Mouse (Mus musculus): Measurements from ENCODE around the gene Gm3952.

Gm3952 gene

GRCm38 (mm10) chr8:128798594-128798993 lies at the start of gene Gm3952:
Gm3952 (minus strand) TSS chr8:128798694.
- DNase-seq (ENCODE audit: low read depth, low spot score) = no peak

- DNase-seq (ENCODE audit: low read depth, low spot score) = no peak
These were observed 45.3 kb upstream of the Gm3952 start for GRCm38 (mm10) chr8:128843749-128844148.

DNA sequence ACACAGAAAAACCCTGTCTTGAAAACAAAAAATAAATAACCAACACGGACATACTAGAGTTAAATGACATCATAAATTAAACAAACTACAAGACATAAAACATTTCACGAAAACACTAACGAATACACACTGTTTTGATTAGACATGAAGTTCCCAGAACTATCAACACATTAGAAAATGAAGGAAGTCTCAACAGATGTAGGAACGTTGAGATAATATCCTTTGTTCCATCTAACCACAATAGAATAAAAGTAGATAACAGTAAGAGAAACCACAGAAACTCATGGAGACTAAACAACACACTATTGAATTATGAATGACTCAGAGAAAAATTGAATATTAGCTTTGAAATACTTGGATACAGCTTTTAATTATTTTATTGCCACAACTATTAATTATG lies 14.0 kb upstream of the Gm3952 start:
- DNase-seq (ENCODE audit: low read depth, low spot score) = no peak

- no peak for DNase-seq (ENCODE audit: low read depth, low spot score)
These were observed 62.8 kb downstream of the Gm3952 start for GRCm38 (mm10) chr8:128735692-128736091.

DNA sequence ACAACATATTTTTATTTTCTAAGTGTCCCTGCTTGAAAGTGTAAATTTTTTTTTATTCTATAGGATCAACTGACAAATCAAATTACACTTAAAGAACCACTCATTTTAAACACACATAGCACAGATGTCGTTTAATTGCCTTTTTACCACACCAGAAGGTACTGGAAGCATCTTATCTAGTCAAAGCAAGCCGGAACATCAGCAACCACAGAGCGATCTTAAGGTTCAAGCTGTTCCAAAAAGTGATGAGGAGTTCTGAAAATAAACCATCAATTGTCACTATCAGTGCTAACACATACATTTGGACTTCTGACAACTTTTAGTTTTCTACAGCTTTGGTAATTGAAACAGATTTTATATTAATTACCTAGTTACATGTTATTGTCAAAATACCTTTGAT lies 64.4 kb downstream of the Gm3952 start:
- DNase-seq (ENCODE audit: low read depth, low spot score) = no peak

- no peak for DNase-seq (ENCODE audit: low read depth, low spot score)
These were observed 66.2 kb downstream of the Gm3952 start for GRCm38 (mm10) chr8:128732254-128732653.

- no peak for DNase-seq (ENCODE audit: low read depth, low spot score)
These were observed 71.3 kb downstream of the Gm3952 start for GRCm38 (mm10) chr8:128727213-128727612.

DNA sequence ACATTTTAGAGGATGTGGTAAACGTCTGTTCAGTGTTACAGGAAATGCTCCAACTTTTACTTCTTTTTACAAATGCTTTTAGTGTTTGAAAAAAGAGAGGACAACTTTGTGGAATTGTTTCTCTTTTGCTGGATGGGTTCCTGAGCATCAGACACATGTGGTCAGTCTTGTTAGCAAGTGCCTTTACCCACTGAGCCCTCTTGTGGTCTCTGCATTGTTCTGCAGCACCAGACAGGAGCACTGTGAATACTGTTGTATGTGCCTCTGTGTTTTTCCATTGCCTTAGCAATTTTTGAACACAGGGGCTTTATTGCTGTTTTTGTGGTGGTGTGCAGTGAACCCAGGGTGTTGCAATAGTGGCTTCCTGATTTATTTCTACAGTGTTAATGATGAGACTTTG lies 73.7 kb downstream of the Gm3952 start:
- no peak for DNase-seq (ENCODE audit: low read depth, low spot score)

- no peak for DNase-seq (ENCODE audit: low read depth, low spot score)
These were observed 82.3 kb downstream of the Gm3952 start for GRCm38 (mm10) chr8:128716184-128716583.

- DNase-seq (ENCODE audit: low read depth, low spot score) = peak; percentile 60
These were observed 89.2 kb downstream of the Gm3952 start for GRCm38 (mm10) chr8:128709261-128709660.

GRCm38 (mm10) chr8:128704836-128705235 lies 93.7 kb downstream of the Gm3952 start:
- DNase-seq (ENCODE audit: low read depth, low spot score) = no peak

GRCm38 (mm10) chr8:128704376-128704775 lies 94.1 kb downstream of the Gm3952 start:
- DNase-seq (ENCODE audit: low read depth, low spot score) = no peak

DNA sequence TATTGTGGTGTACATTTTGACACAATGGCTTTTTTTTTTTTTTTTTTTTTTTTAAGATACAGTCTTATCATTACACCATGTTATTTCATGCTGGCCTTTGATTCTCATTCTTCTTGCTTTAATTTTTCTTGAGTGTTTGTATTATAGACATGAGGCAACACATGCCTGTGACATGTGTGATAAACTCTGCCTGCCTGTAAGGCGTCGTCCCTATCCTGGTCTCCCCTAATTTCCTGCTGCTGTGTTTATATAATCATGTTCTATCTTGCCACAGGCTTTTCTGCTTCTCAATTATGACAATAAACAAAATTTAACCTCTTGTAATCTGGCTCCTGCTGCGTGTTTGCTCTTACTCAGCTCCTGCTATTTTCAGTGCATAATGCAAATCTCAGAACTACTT lies 100.5 kb downstream of the Gm3952 start:
- DNase-seq (ENCODE audit: low read depth, low spot score) = no peak

DNA sequence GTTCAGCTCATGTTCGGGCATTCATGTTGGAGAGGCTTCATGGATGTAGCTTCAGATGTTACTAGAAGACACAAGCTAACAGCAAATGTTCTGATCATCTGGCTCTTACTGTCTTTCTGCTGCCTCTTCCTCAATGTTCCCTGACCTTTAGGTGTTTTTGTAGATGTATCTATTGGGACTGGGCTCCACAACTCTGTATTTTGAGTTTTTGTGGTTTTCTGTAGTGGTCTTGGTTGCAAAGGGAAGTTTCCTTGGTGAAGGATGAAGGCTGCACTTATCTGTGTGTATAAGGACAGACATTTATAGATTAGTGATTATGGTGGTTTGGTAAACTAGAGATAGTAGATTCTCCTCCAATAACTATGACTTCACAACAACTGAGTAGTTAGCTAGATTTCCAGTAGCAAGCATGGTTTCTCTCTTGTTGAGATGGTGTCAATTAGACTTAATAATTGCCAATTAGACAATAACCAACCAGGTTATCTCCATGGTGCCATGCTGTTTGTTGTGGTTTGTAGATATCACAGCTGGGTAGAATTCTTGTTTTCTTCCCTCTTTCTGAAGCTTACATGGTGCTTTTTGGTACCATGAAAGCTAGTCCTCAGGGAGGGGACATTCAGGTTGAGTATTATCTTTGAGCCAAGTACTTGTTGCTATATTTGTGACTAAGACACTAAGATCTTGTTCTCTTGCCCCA lies 101.6 kb downstream of the Gm3952 start:
- DNase-seq (ENCODE audit: low read depth, low spot score) = no peak

All from skeletal muscle tissue, adult 2 months (tissue).